Mouse (Mus musculus): ENCODE results near the gene Odf3l1. TPM values are rescaled to one million over a fixed set of nuclear protein-coding genes. Genes with fewer than 3 reads are reported as not detected.
A peak's percentile ranks its signal among the peaks of the same experiment; 100 is the strongest.

The Odf3l1 gene
- polyA plus RNA-seq, 1 experiment from 2014 or later, result 1.1 TPM

DNA sequence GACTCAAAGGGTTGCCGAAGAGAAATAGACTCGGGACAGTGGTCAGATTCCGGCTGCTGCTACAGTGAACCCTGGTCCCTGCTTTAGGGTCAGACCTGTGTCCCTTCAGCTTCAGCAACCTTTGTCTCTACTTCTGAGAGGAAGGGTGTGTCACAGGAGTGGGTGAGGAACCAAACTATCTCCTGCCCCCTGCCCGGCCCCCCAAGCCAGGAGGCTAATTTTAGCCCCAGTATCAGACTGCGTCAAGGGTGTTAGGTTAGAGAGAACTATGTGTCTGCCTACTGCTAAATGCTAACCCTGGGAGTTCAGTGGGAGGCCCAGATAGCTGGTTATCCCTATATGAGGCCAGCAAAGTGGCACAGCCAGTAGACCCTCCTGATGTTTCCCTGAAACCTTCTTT is 29.3 kb downstream of the Odf3l1 start:
- H3K4me3 ChIP-seq (ENCODE audit: low read depth, low read length), result no peak overlapping the region
- no peak for DNase-seq
- 60% methylated on average over 5 of the region's 5 CpGs for WGBS
- no peaks in the 10 kb centered on the region for H3K27me3 ChIP-seq (ENCODE audit: insufficient read depth, low read length)
- H3K9ac ChIP-seq, result no peak overlapping the region
- no peaks in the 10 kb centered on the region for H3K9me3 ChIP-seq (ENCODE audit: low read depth, low read length)
- no peak overlapping the region for H3K27ac ChIP-seq (ENCODE audit: low read depth)
- TF ChIP-seq CTCF (IDR thresholded peaks at IDR 0.05; ENCODE audit: low read depth), result no peak
- no peaks in the 10 kb centered on the region for H3K4me1 ChIP-seq (ENCODE audit: insufficient read depth)
- H3K36me3 ChIP-seq (ENCODE audit: insufficient read depth), result no peaks in the 10 kb centered on the region
- no peak overlapping the region for H3K4me2 ChIP-seq
- no peak for ATAC-seq (ENCODE audit: insufficient read depth)

GRCm38 (mm10) chr9:56832900-56833299 is 31.6 kb downstream of the Odf3l1 start:
- 25% methylated on average over 6 of the region's 6 CpGs for WGBS
- DNase-seq (no peak), ATAC-seq (ENCODE audit: insufficient read depth) (no peak)
- no peak overlapping the region for H3K4me2 ChIP-seq
- H3K27me3 ChIP-seq (ENCODE audit: insufficient read depth, low read length), result no peaks in the 10 kb centered on the region
- no peak overlapping the region for H3K4me3 ChIP-seq (ENCODE audit: low read depth, low read length)
- H3K4me1 ChIP-seq (ENCODE audit: insufficient read depth), result no peaks in the 10 kb centered on the region
- H3K27ac ChIP-seq (ENCODE audit: low read depth), result no peak overlapping the region
- H3K36me3 ChIP-seq (ENCODE audit: insufficient read depth), result no peaks in the 10 kb centered on the region
- no peaks in the 10 kb centered on the region for H3K9me3 ChIP-seq (ENCODE audit: low read depth, low read length)
- no peak for TF ChIP-seq CTCF (IDR thresholded peaks at IDR 0.05; ENCODE audit: low read depth)
- no peak overlapping the region; the same call in 1 of the 2 replicates for H3K9ac ChIP-seq

- H3K9me3 ChIP-seq (ENCODE audit: low read depth, low read length), result no peaks in the 10 kb centered on the region
- no peak overlapping the region for H3K4me3 ChIP-seq (ENCODE audit: low read depth, low read length)
- WGBS, result 73% methylated on average over 3 of the region's 3 CpGs
- ATAC-seq (ENCODE audit: insufficient read depth) (no peak), DNase-seq (no peak)
- H3K27ac ChIP-seq (ENCODE audit: low read depth), result no peak overlapping the region
- H3K9ac ChIP-seq, result no peak overlapping the region
- H3K4me2 ChIP-seq, result no peak overlapping the region
- no peaks in the 10 kb centered on the region for H3K4me1 ChIP-seq (ENCODE audit: insufficient read depth)
- no peaks in the 10 kb centered on the region for H3K27me3 ChIP-seq (ENCODE audit: insufficient read depth, low read length)
- H3K36me3 ChIP-seq (ENCODE audit: insufficient read depth), result no peaks in the 10 kb centered on the region
- no peak for TF ChIP-seq CTCF (IDR thresholded peaks at IDR 0.05; ENCODE audit: low read depth)
These were observed 32.6 kb downstream of the Odf3l1 start for GRCm38 (mm10) chr9:56831904-56832303.

DNA sequence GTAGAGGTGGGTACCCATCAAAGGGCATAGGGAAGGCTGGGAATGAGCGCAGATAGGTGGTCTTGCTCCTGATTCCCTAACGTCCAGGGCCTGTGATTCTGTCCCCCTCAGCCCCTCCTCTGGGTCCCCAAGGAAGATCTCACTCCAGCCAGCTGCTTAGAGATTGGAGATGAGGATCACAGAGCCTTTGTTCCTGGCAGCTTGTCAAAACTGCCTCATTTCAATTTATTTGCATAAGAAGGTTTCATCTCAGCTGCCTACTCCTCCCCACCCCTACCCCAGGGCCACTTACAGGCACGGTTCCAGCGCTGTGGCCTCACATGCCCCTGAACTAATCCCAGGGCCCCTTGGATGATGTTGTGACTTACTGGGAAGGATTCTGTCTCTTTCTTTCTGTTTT is 34.3 kb downstream of the Odf3l1 start:
- Histone ChIP-seq H3K4me1 (ENCODE audit: insufficient read depth) (no peaks in the 10 kb centered on the region), H3K36me3 (ENCODE audit: insufficient read depth) (no peaks in the 10 kb centered on the region), H3K9ac (no peak overlapping the region), H3K4me2 (no peak overlapping the region), H3K27me3 (ENCODE audit: insufficient read depth, low read length) (peaks cover 13% of the 10 kb centered on the region; the same call in 1 of the 2 replicates), H3K4me3 (ENCODE audit: low read depth, low read length) (no peak overlapping the region), H3K27ac (ENCODE audit: low read depth) (no peak overlapping the region), H3K9me3 (ENCODE audit: low read depth, low read length) (no peaks in the 10 kb centered on the region)
- TF ChIP-seq CTCF (IDR thresholded peaks at IDR 0.05; ENCODE audit: low read depth), result no peak
- WGBS, result 20% methylated on average over 4 of the region's 4 CpGs
- ATAC-seq (ENCODE audit: insufficient read depth), result no peak
- DNase-seq, result peak; percentile 77

GRCm38 (mm10) chr9:56828841-56829240 is 35.6 kb downstream of the Odf3l1 start:
- Histone ChIP-seq H3K27me3 (ENCODE audit: insufficient read depth, low read length) (peaks cover 13% of the 10 kb centered on the region; the same call in 1 of the 2 replicates), H3K4me2 (no peak overlapping the region), H3K4me3 (ENCODE audit: low read depth, low read length) (no peak overlapping the region), H3K9me3 (ENCODE audit: low read depth, low read length) (no peaks in the 10 kb centered on the region), H3K36me3 (ENCODE audit: insufficient read depth) (no peaks in the 10 kb centered on the region), H3K27ac (ENCODE audit: low read depth) (no peak overlapping the region), H3K9ac (no peak overlapping the region), H3K4me1 (ENCODE audit: insufficient read depth) (no peaks in the 10 kb centered on the region)
- no peak for TF ChIP-seq CTCF (IDR thresholded peaks at IDR 0.05; ENCODE audit: low read depth)
- DNase-seq (no peak), ATAC-seq (ENCODE audit: insufficient read depth) (no peak)
- 84% methylated on average over 6 of the region's 6 CpGs for WGBS

- peaks cover 13% of the 10 kb centered on the region; the same call in 1 of the 2 replicates for H3K27me3 ChIP-seq (ENCODE audit: insufficient read depth, low read length)
- H3K36me3 ChIP-seq (ENCODE audit: insufficient read depth), result no peaks in the 10 kb centered on the region
- H3K4me3 ChIP-seq (ENCODE audit: low read depth, low read length), result no peak overlapping the region
- peak; percentile 22 for DNase-seq
- H3K27ac ChIP-seq (ENCODE audit: low read depth), result no peak overlapping the region
- no peak for ATAC-seq (ENCODE audit: insufficient read depth)
- 36% methylated on average over 9 of the region's 9 CpGs for WGBS
- H3K9me3 ChIP-seq (ENCODE audit: low read depth, low read length), result no peaks in the 10 kb centered on the region
- no peaks in the 10 kb centered on the region for H3K4me1 ChIP-seq (ENCODE audit: insufficient read depth)
- no peak for TF ChIP-seq CTCF (IDR thresholded peaks at IDR 0.05; ENCODE audit: low read depth)
- no peak overlapping the region for H3K9ac ChIP-seq
- no peak overlapping the region for H3K4me2 ChIP-seq
These were observed 36.3 kb downstream of the Odf3l1 start for GRCm38 (mm10) chr9:56828146-56828545.

- Histone ChIP-seq H3K4me3 (ENCODE audit: low read depth, low read length) (no peak overlapping the region), H3K27me3 (ENCODE audit: insufficient read depth, low read length) (peaks cover 13% of the 10 kb centered on the region; the same call in 1 of the 2 replicates), H3K36me3 (ENCODE audit: insufficient read depth) (no peaks in the 10 kb centered on the region), H3K4me2 (peak overlapping the region; percentile 39; the same call in 1 of the 2 replicates), H3K9ac (no peak overlapping the region), H3K27ac (ENCODE audit: low read depth) (no peak overlapping the region), H3K9me3 (ENCODE audit: low read depth, low read length) (no peaks in the 10 kb centered on the region), H3K4me1 (ENCODE audit: insufficient read depth) (no peaks in the 10 kb centered on the region)
- DNase-seq (peak; percentile 10), ATAC-seq (ENCODE audit: insufficient read depth) (no peak)
- no peak for TF ChIP-seq CTCF (IDR thresholded peaks at IDR 0.05; ENCODE audit: low read depth)
- 11% methylated on average over 21 of the region's 21 CpGs for WGBS
These were observed 38.8 kb downstream of the Odf3l1 start for GRCm38 (mm10) chr9:56825476-56826213.

Measured in lung, embryonic 14.5 days (tissue).